In genomic region chr7:142481568-142482255, GRCm38 (mm10) we compare ENCODE assay signal across 9 mouse cellular contexts. TPM values are rescaled to one million over a fixed set of nuclear protein-coding genes. Genes with fewer than 3 reads are reported as not detected.
DNase-seq lines count a peak whose midpoint lies in the region; ATAC-seq lines count a peak whose summit lies in the region.
"Had no signal": no experiment of that assay in that cellular context is flagged by ENCODE, and none has a peak within 500 bp of the region (broad histone marks: within the 10 kb centered on the region; RNA-seq: fewer than 3 reads in every experiment).

No protein-coding gene starts in this region.

- no peaks in the 10 kb centered on the region for H3K9me3 ChIP-seq in embryonic facial prominence, embryonic 10.5 days
- H3K9me3 ChIP-seq in limb, embryonic 12.5 days, result no peaks in the 10 kb centered on the region
- no peaks in the 10 kb centered on the region for H3K9me3 ChIP-seq in neural tube, embryonic 12.5 days

- H3K4me2 ChIP-seq in limb, embryonic 12.5 days, result peak overlapping the region; percentile 54
- peak overlapping the region; percentile 67 for H3K4me2 ChIP-seq in neural tube, embryonic 12.5 days (replicated peaks)

- peak overlapping the region; percentile 49 for H3K4me3 ChIP-seq in embryonic facial prominence, embryonic 10.5 days
- H3K4me3 ChIP-seq in limb, embryonic 12.5 days (replicated peaks), result peak overlapping the region; percentile 25
- peak overlapping the region; percentile 20; the same call in 1 of the 2 replicates for H3K4me3 ChIP-seq in neural tube, embryonic 12.5 days

- peak; percentile 87 for ATAC-seq in limb, embryonic 12.5 days (ENCODE audit: insufficient number of reproducible peaks, insufficient read depth, low FRiP score, low TSS enrichment, low read depth)
- peak; percentile 67 for ATAC-seq in neural tube, embryonic 12.5 days (ENCODE audit: low FRiP score, low read depth)
- no peak for ATAC-seq in megakaryocyte-erythroid progenitor cell, adult 5-6 weeks (replicated peaks; ENCODE audit: low FRiP score, low TSS enrichment, poor library complexity, severe bottlenecking)

- peaks cover 82% of the 10 kb centered on the region for H3K4me1 ChIP-seq in embryonic facial prominence, embryonic 10.5 days
- H3K4me1 ChIP-seq in limb, embryonic 12.5 days (replicated peaks), result peaks cover 73% of the 10 kb centered on the region
- peaks cover 29% of the 10 kb centered on the region for H3K4me1 ChIP-seq in neural tube, embryonic 12.5 days

- no peaks in the 10 kb centered on the region for H3K27me3 ChIP-seq in embryonic facial prominence, embryonic 10.5 days (replicated peaks; ENCODE audit: low read depth, poor library complexity, severe bottlenecking)
- H3K27me3 ChIP-seq in limb, embryonic 12.5 days, result no peaks in the 10 kb centered on the region
- H3K27me3 ChIP-seq in neural tube, embryonic 12.5 days (replicated peaks), result no peaks in the 10 kb centered on the region

- DNase-seq in kidney, postnatal 10 days, result peak; percentile 78
- no peak for DNase-seq in kidney, postnatal 36 days
- peak; percentile 84 for DNase-seq in embryonic facial prominence, embryonic 10.5 days (ENCODE audit: low spot score)
- DNase-seq in heart, adult 9 months (ENCODE audit: low spot score in 2 of 2), result peak; percentile 80 to 83
- no peak for DNase-seq in layer of hippocampus, adult 8-10 months (ENCODE audit: low spot score in 2 of 2)

- H3K9ac ChIP-seq in limb, embryonic 12.5 days (replicated peaks), result peak overlapping the region; percentile 63
- H3K9ac ChIP-seq in neural tube, embryonic 12.5 days, result peak overlapping the region; percentile 69

- WGBS in embryonic facial prominence, embryonic 10.5 days, result 2% methylated on average over 22 of the region's 22 CpGs
- WGBS in limb, embryonic 12.5 days, result 1% methylated on average over 22 of the region's 22 CpGs
- WGBS in neural tube, embryonic 12.5 days, result 2% methylated on average over 22 of the region's 22 CpGs

- H3K36me3 ChIP-seq in embryonic facial prominence, embryonic 10.5 days (replicated peaks), result peaks cover 11% of the 10 kb centered on the region; the same call in 1 of the 2 replicates
- H3K36me3 ChIP-seq in limb, embryonic 12.5 days, result no peaks in the 10 kb centered on the region
- H3K36me3 ChIP-seq in neural tube, embryonic 12.5 days, result no peaks in the 10 kb centered on the region

- peak overlapping the region; percentile 98 for H3K27ac ChIP-seq in embryonic facial prominence, embryonic 10.5 days (replicated peaks)
- peak overlapping the region; percentile 98 for H3K27ac ChIP-seq in limb, embryonic 12.5 days
- 0 out of 2 replicates have a peak overlapping the region, but pooled peaks have one; percentile 62 for H3K27ac ChIP-seq in neural tube, embryonic 12.5 days

RNA-seq across cellular contexts. Expression of gene Tnnt3, which starts 16.9 kb away (rescaled TPM):
- polyA plus RNA-seq in embryonic facial prominence, embryonic 10.5 days (2016; fragmentation: Nextera tagmentation; extraction: Ambion mirVana), result 1.4 and 1.6 TPM in 2 replicates
- polyA plus RNA-seq in limb, embryonic 12.5 days (2016; fragmentation: Nextera tagmentation; extraction: Ambion mirVana), result 14.3 and 17.3 TPM in 2 replicates
- 5.7 and 8.7 TPM in 2 replicates for polyA plus RNA-seq in neural tube, embryonic 12.5 days (2016; fragmentation: Nextera tagmentation; extraction: Ambion mirVana)
- total RNA-seq in megakaryocyte-erythroid progenitor cell, adult 5-6 weeks (2014; fragmentation: Nextera tagmentation), result not detected in 2 replicates
- not detected in 2 replicates for total RNA-seq in megakaryocyte-erythroid progenitor cell, adult 5-6 weeks (2017)
- 1 to 10 TPM in 2 of 4 experiments, not detected in 2; 1.2 to 3.8 TPM for total RNA-seq in layer of hippocampus, adult 8-10 months (2022)
- polyA plus RNA-seq: liver, adult 2 months had no signal

RNA-seq across cellular contexts. Expression of gene Lsp1, which starts 21.1 kb away (rescaled TPM):
- 20.9 and 21.4 TPM in 2 replicates for polyA plus RNA-seq in embryonic facial prominence, embryonic 10.5 days (2016; fragmentation: Nextera tagmentation; extraction: Ambion mirVana)
- 30.2 and 30.3 TPM in 2 replicates for polyA plus RNA-seq in limb, embryonic 12.5 days (2016; fragmentation: Nextera tagmentation; extraction: Ambion mirVana)
- polyA plus RNA-seq in neural tube, embryonic 12.5 days (2016; fragmentation: Nextera tagmentation; extraction: Ambion mirVana), result 15.6 and 18.4 TPM in 2 replicates
- total RNA-seq in megakaryocyte-erythroid progenitor cell, adult 5-6 weeks (2014; fragmentation: Nextera tagmentation), result 16.9 and 39.8 TPM in 2 replicates
- 12.1 and 42.5 TPM in 2 replicates for total RNA-seq in megakaryocyte-erythroid progenitor cell, adult 5-6 weeks (2017)
- total RNA-seq in layer of hippocampus, adult 8-10 months (2022), result 10 to 100 TPM in 2 of 4 experiments, 1 to 10 TPM in 2; 2.2 to 18.3 (median 8.4) TPM

RNA-seq across cellular contexts. Expression of gene Tnni2, which starts 40.1 kb away (rescaled TPM):
- 1.7 and 2.5 TPM in 2 replicates for polyA plus RNA-seq in embryonic facial prominence, embryonic 10.5 days (2016; fragmentation: Nextera tagmentation; extraction: Ambion mirVana)
- 14.4 and 15.3 TPM in 2 replicates for polyA plus RNA-seq in limb, embryonic 12.5 days (2016; fragmentation: Nextera tagmentation; extraction: Ambion mirVana)
- polyA plus RNA-seq in neural tube, embryonic 12.5 days (2016; fragmentation: Nextera tagmentation; extraction: Ambion mirVana), result 3.3 and 4.6 TPM in 2 replicates
- total RNA-seq in megakaryocyte-erythroid progenitor cell, adult 5-6 weeks (2014; fragmentation: Nextera tagmentation), result not detected in 2 replicates
- 0.99 and 18.9 TPM in 2 replicates for total RNA-seq in megakaryocyte-erythroid progenitor cell, adult 5-6 weeks (2017)
- total RNA-seq in layer of hippocampus, adult 8-10 months (2022), result 1 to 10 TPM; 1.2 to 4.9 (median 2.7) TPM
- polyA plus RNA-seq: liver, adult 2 months had no signal

RNA-seq across cellular contexts. Expression of gene Syt8, which starts 47.1 kb away (rescaled TPM):
- not detected in 2 replicates for polyA plus RNA-seq in embryonic facial prominence, embryonic 10.5 days (2016; fragmentation: Nextera tagmentation; extraction: Ambion mirVana)
- polyA plus RNA-seq in limb, embryonic 12.5 days (2016; fragmentation: Nextera tagmentation; extraction: Ambion mirVana), result 0.60 TPM in 1 of 2 replicates, not detected in the other
- polyA plus RNA-seq in neural tube, embryonic 12.5 days (2016; fragmentation: Nextera tagmentation; extraction: Ambion mirVana), result 0.43 TPM in 1 of 2 replicates, not detected in the other
- 2.0 TPM in 1 of 2 replicates, not detected in the other for total RNA-seq in megakaryocyte-erythroid progenitor cell, adult 5-6 weeks (2014; fragmentation: Nextera tagmentation)
- total RNA-seq in megakaryocyte-erythroid progenitor cell, adult 5-6 weeks (2017), result not detected in 2 replicates
- 1 to 10 TPM in 2 of 4 experiments, under 1 TPM in 1, not detected in 1; 0.29 to 2.3 (median 1.9) TPM for total RNA-seq in layer of hippocampus, adult 8-10 months (2022)
- total RNA-seq: liver, adult 2 months had no signal
- polyA plus RNA-seq: liver, adult 2 months had no signal

RNA-seq across cellular contexts. Expression of gene Mrpl23, which starts 50.8 kb away (rescaled TPM):
- polyA plus RNA-seq in embryonic facial prominence, embryonic 10.5 days (2016; fragmentation: Nextera tagmentation; extraction: Ambion mirVana), result 18.1 and 22.4 TPM in 2 replicates
- 29.4 and 33.3 TPM in 2 replicates for polyA plus RNA-seq in limb, embryonic 12.5 days (2016; fragmentation: Nextera tagmentation; extraction: Ambion mirVana)
- polyA plus RNA-seq in neural tube, embryonic 12.5 days (2016; fragmentation: Nextera tagmentation; extraction: Ambion mirVana), result 13.5 and 14.7 TPM in 2 replicates
- total RNA-seq in megakaryocyte-erythroid progenitor cell, adult 5-6 weeks (2014; fragmentation: Nextera tagmentation), result 13.0 and 13.8 TPM in 2 replicates
- total RNA-seq in megakaryocyte-erythroid progenitor cell, adult 5-6 weeks (2017), result 46.6 and 82.1 TPM in 2 replicates
- 1 to 10 TPM; 4.8 to 6.8 (median 5.7) TPM for total RNA-seq in layer of hippocampus, adult 8-10 months (2022)

Comparison
In these comparisons a context has a peak if more than half of its experiments do, and no peak if none do; other contexts are left out.
1. DNase-seq: peak in kidney, postnatal 10 days (single experiment), embryonic facial prominence, embryonic 10.5 days (single experiment) and heart, adult 9 months (2 of 2); none in kidney, postnatal 36 days (0 of 2) and layer of hippocampus, adult 8-10 months (0 of 2).
2. Peak in every context shown above with its lines, with median percentiles within 50 percentile points of each other: H3K27ac ChIP-seq and H3K4me3 ChIP-seq.